Mouse (Mus musculus) limb, embryonic 11.5 days (tissue): Measurements from ENCODE around the gene Vwa5b1. TPM values are rescaled to one million over a fixed set of nuclear protein-coding genes. Genes with fewer than 3 reads are reported as not detected.

Experiments used
- ATAC-seq: fragments of 200-750 bp; cut with Nextera tagmentation; 2 replicates; pipeline ENCODE4 v1.8.0; 2017; ENCODE audit warnings: low read depth; ENCODE audit not compliant: insufficient number of reproducible peaks, low FRiP score, low TSS enrichment
- DNase-seq: peaks from one replicate; pipeline ENCODE4 v3.0.0-alpha.2; 2015; ENCODE audit warnings: low spot score
- H3K27ac ChIP-seq: fragments of 300-500 bp; sonication (generic); replicated peaks from 2 replicates; pipeline ENCODE4 v1.5.1; 2014; ENCODE audit warnings: low read depth, mild to moderate bottlenecking, low read length
- H3K27me3 ChIP-seq: fragments of 300-500 bp; sonication (generic); 2 replicates; pipeline ENCODE4 v1.6.1; 2014; ENCODE audit warnings: mild to moderate bottlenecking, low read length, mixed read lengths; ENCODE audit not compliant: control insufficient read depth, insufficient read depth
- H3K36me3 ChIP-seq: fragments of 300-500 bp; sonication (generic); 2 replicates; pipeline ENCODE4 v1.6.1; 2014; ENCODE audit warnings: mild to moderate bottlenecking, low read length, moderate library complexity, mixed read lengths; ENCODE audit not compliant: control insufficient read depth, insufficient read depth
- H3K4me1 ChIP-seq: fragments of 300-500 bp; sonication (generic); 2 replicates; pipeline ENCODE4 v1.6.1; 2014; ENCODE audit warnings: low read length, mixed read lengths; ENCODE audit not compliant: control insufficient read depth, insufficient read depth
- H3K4me2 ChIP-seq: fragments of 300-500 bp; sonication (generic); 2 replicates; pipeline ENCODE4 v1.6.1; 2014; ENCODE audit warnings: low read depth, mild to moderate bottlenecking, moderate library complexity; ENCODE audit not compliant: severe bottlenecking
- H3K4me3 ChIP-seq: fragments of 300-500 bp; sonication (generic); 2 replicates; pipeline ENCODE4 v1.5.1; 2014; ENCODE audit warnings: low read depth, low read length
- H3K9ac ChIP-seq: fragments of 300-500 bp; sonication (generic); 2 replicates; pipeline ENCODE4 v1.6.1; 2014; ENCODE audit warnings: mild to moderate bottlenecking, low read length
- H3K9me3 ChIP-seq: fragments of 300-500 bp; sonication (generic); 2 replicates; pipeline ENCODE4 v1.6.1; 2016; ENCODE audit warnings: low read length; ENCODE audit not compliant: control insufficient read depth
- WGBS: fragments of 180-500 bp; shearing (Covaris S2); extraction: QIAGEN DNeasy Blood & Tissue Kit; methylation state at CpG from one replicate; pipeline ENCODE4 v1.1.7; 2014; 5-methylcytosine and 5-hydroxymethylcytosine counted together
- polyA plus RNA-seq: library from polyadenylated mRNA; unstranded; fragments of >200 nt; fragmentation: Nextera tagmentation; extraction: Ambion mirVana; gene quantifications from 2 replicates; pipeline ENCODE4 v1.2.1, GENCODE M21; 2014

The Vwa5b1 gene
- polyA plus RNA-seq, 1 experiment from 2014 or later = 0.11 TPM

DNA sequence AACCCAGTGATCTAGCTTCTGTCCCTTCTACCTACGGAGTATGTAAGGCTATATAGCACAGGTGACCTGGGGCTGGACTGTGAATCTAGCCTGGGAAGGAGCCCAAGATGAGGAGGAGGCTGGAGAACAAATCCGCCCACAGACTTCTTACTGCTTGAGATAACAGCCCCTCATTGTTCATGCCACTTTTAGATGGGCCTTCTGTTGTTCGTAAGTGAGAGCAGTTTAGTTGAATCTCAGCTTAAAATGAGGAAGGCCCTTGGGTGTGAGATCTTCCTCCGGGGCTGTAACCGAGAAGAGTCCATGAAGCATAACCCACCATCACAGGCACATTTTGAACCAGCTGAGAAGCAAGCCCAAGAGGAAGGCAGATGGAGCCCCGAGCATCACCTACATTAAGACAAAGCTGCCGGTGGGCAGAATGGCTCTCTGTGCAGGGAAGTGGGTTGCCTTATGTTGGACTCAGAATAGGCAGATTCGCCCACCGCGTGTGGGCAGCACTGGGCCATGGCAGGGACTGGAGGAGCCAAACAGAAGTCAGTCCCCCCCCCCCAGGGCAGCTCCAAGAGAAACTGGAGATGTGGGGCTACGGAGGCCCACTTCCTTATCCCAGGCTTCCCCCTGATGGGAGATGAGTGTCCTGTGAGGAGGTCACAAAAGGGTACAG lies 24.4 kb upstream of the Vwa5b1 start:
- H3K9ac ChIP-seq = no peak overlapping the region
- no peak overlapping the region for H3K4me3 ChIP-seq
- H3K9me3 ChIP-seq = no peaks in the 10 kb centered on the region
- no peak for DNase-seq
- no peak for ATAC-seq
- no peaks in the 10 kb centered on the region for H3K27me3 ChIP-seq
- no peak overlapping the region for H3K4me2 ChIP-seq
- H3K4me1 ChIP-seq = no peaks in the 10 kb centered on the region
- H3K27ac ChIP-seq = no peak overlapping the region
- WGBS = 82% methylated on average over 11 of the region's 11 CpGs
- H3K36me3 ChIP-seq = no peaks in the 10 kb centered on the region

DNA sequence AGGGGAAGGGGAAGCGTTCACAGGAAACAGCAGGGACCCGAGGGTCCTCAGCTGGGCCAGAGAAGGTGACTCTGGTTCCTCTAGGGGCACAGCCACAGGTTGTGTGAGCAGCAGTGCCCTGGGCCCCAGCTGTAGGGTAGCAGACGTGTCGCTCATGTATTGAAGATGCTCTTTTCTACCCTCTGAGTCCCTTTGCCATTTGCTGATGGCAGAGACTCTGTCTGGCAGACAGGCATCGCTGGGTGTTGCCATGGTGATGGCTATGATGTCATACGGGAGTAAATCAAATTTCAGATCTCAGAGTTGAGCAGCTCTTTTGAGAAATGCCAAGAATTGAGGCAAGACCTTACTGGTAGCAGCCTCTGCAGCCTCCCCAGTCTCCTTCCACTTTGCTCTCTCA lies 17.4 kb upstream of the Vwa5b1 start:
- H3K4me2 ChIP-seq = no peak overlapping the region
- 61% methylated on average over 6 of the region's 6 CpGs for WGBS
- H3K9ac ChIP-seq = no peak overlapping the region
- H3K27me3 ChIP-seq = no peaks in the 10 kb centered on the region
- H3K9me3 ChIP-seq = no peaks in the 10 kb centered on the region
- no peaks in the 10 kb centered on the region for H3K36me3 ChIP-seq
- no peak overlapping the region for H3K27ac ChIP-seq
- DNase-seq (no peak), ATAC-seq (no peak)
- H3K4me3 ChIP-seq = no peak overlapping the region
- H3K4me1 ChIP-seq = no peaks in the 10 kb centered on the region

DNA sequence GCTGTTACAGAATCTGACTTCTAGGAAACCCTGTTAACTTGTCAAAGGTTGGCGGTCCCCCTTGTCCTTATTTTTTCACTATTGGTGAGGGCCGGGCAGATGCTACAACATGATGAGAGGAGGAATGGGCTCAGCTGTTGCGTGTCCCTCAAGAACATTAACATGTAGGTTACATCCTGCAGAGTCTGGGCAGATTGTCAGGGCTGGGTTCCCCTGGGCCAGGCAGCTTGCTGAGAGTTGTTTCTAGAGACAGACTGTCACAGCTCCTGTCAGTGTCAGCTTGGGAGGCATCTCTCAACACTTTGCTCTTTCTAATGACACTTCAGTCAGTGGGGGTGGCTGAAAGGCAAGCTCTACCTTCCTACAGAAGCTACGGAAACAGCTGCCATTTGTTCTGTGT lies 16.2 kb upstream of the Vwa5b1 start:
- Histone ChIP-seq H3K4me3 (no peak overlapping the region), H3K27me3 (no peaks in the 10 kb centered on the region), H3K9ac (no peak overlapping the region), H3K36me3 (no peaks in the 10 kb centered on the region), H3K4me2 (no peak overlapping the region), H3K9me3 (no peaks in the 10 kb centered on the region), H3K27ac (no peak overlapping the region), H3K4me1 (no peaks in the 10 kb centered on the region)
- no peak for DNase-seq
- no peak for ATAC-seq
- WGBS = 85% methylated on average over 4 of the region's 4 CpGs

DNA sequence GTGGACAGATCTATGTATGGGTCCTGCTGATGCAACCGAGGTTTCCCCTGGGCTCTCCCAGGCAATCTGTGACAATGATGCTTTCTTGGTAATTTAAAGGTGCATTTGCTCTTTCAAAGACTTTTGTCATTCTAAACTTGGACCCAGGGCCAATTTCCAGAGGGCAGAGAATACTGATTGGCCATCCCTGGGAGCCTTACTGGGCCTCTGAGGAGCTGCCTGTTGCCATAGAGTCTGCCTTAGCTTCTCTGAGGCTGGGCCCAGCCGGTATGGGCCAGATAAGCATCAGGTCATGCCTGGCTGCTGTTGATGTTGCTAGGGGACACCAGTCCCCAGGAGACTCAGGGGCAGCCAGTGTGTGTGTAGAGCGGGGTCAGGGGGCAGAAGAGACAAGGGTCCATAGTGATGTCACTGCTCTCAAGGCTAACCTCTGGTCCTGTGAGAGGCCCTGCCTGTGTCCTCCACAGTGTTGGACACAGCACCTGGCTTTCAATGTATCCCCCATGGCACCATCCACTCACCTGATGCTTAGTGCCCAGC lies 12.5 kb upstream of the Vwa5b1 start:
- H3K4me3 ChIP-seq = no peak overlapping the region
- ATAC-seq (no peak), DNase-seq (no peak)
- 82% methylated on average over 3 of the region's 3 CpGs for WGBS
- H3K4me2 ChIP-seq = no peak overlapping the region
- H3K27me3 ChIP-seq = no peaks in the 10 kb centered on the region
- no peak overlapping the region for H3K9ac ChIP-seq
- H3K9me3 ChIP-seq = no peaks in the 10 kb centered on the region
- no peaks in the 10 kb centered on the region for H3K36me3 ChIP-seq
- no peaks in the 10 kb centered on the region for H3K4me1 ChIP-seq
- H3K27ac ChIP-seq = no peak overlapping the region

DNA sequence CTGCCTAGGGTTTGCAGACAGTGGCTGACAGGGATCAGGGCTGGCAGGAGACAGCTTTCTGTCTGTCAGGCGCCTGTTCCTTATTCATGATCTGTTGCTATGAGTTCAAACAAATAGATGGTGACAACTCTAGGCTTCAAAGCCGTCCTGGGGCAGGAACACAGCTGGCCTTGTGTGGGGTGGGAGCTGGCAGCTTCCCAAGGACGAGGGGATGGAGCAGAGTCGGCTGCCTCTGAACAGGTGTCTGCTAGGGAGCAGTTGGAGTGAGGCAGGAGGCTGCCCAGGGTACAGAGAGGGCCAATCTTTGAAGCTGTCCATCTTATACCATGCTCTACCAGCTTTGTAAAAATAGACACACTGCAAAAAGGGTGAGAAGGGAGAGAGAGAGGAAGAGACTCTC lies 6.6 kb upstream of the Vwa5b1 start:
- no peaks in the 10 kb centered on the region for H3K27me3 ChIP-seq
- no peaks in the 10 kb centered on the region for H3K9me3 ChIP-seq
- H3K4me3 ChIP-seq = no peak overlapping the region
- no peaks in the 10 kb centered on the region for H3K36me3 ChIP-seq
- H3K4me2 ChIP-seq = no peak overlapping the region
- ATAC-seq (no peak), DNase-seq (no peak)
- no peaks in the 10 kb centered on the region for H3K4me1 ChIP-seq
- WGBS = 25% methylated on average over 4 of the region's 4 CpGs
- H3K27ac ChIP-seq = no peak overlapping the region
- no peak overlapping the region for H3K9ac ChIP-seq

DNA sequence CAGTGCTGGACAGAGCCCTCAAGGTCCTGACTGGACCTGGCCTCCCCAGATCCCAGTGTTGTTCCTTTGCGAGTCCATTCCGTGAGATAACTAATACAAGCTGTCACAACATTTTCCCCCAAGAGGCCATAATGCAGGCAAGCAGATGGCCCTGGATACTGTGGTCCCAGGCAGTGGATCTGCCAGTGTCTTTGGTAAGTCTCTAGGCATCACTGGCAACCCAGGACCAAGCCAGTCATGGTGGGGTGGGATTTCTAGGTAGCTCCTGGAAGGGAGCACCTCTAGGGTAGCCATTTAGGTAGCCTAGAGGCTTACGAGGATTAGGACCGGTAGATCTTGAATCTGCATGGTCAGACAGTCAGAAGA lies 445 bp upstream of the Vwa5b1 start:
- DNase-seq = no peak
- Histone ChIP-seq H3K4me1 (0 out of 2 replicates have a peak, but pooled peaks cover 6% of the 10 kb centered on the region), H3K36me3 (no peaks in the 10 kb centered on the region), H3K9ac (no peak overlapping the region; the same call in 1 of the 2 replicates), H3K27me3 (no peaks in the 10 kb centered on the region), H3K4me2 (no peak overlapping the region), H3K9me3 (no peaks in the 10 kb centered on the region), H3K4me3 (no peak overlapping the region), H3K27ac (no peak overlapping the region)
- ATAC-seq = no peak
- WGBS = 43% methylated on average over 4 of the region's 4 CpGs

DNA sequence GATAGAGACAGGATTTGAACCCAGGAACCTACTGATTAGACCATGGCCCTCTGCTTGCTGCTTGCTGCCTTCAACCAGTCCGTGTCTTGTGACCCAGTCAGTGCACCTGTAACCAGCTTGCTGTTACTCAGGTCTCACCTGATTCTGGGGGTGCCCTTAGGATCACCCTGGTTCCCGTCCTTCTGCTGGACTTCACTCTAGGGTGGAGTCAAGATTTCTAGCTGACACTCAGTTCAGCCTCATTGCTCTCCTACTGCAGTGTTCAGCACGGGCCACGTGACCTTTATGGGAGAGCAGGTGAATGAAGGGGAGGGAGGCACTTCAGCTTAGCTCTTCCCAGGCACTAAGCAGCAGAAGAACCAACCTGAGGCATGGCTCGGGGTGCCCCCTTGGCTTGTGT lies 7.4 kb downstream of the Vwa5b1 start:
- Histone ChIP-seq H3K4me1 (no peaks in the 10 kb centered on the region; the same call in 1 of the 2 replicates), H3K9me3 (no peaks in the 10 kb centered on the region), H3K27ac (no peak overlapping the region), H3K36me3 (no peaks in the 10 kb centered on the region), H3K27me3 (no peaks in the 10 kb centered on the region), H3K4me2 (no peak overlapping the region), H3K4me3 (no peak overlapping the region), H3K9ac (no peak overlapping the region)
- WGBS = 70% methylated on average over 5 of the region's 5 CpGs
- ATAC-seq (no peak), DNase-seq (no peak)

DNA sequence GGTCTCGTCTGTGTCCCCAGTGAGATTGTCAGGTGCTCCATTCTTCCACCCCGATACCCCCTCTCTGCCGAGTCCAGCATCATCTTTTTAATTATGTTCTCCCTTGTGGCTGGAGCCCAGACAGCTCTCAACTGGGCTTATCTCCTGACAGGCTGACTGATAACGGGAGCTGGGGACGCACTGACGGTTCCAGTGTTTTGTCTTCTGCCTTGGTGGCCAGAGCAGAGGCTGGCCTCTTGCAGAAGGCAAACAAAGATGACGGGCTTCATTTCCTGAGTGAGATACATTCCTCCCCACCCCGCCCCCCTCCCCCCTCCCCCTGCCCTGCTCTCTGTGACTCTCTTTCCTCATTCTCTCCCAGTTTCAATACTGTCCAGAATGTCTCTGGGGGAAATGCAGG lies 21.2 kb downstream of the Vwa5b1 start:
- Histone ChIP-seq H3K36me3 (no peaks in the 10 kb centered on the region), H3K9ac (no peak overlapping the region), H3K4me2 (no peak overlapping the region), H3K27ac (no peak overlapping the region), H3K4me3 (no peak overlapping the region), H3K9me3 (no peaks in the 10 kb centered on the region), H3K27me3 (no peaks in the 10 kb centered on the region), H3K4me1 (no peaks in the 10 kb centered on the region)
- WGBS = 14% methylated on average over 8 of the region's 8 CpGs
- no peak for ATAC-seq
- DNase-seq = no peak

DNA sequence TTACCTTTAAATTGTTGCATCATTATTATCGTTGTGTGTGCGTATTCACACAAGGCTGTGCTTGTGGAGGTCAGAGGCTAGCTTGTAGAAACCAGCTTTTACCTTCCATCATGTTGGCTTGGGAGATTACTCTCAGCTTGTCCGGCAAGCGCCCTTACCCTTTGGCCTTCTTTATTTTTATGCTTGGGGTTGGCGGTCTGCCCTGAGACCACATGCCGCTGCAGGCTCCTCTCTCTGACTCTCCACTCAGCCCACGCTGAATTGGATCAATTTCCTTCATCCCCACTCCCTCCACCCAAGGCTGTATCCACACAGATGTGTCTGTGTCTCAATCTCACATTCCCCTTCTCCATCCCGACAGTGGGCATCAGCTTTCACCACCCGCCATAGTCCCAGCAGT lies 33.8 kb downstream of the Vwa5b1 start:
- Histone ChIP-seq H3K27me3 (no peaks in the 10 kb centered on the region), H3K9me3 (no peaks in the 10 kb centered on the region), H3K9ac (no peak overlapping the region), H3K36me3 (no peaks in the 10 kb centered on the region), H3K4me1 (no peaks in the 10 kb centered on the region), H3K4me3 (no peak overlapping the region), H3K4me2 (no peak overlapping the region), H3K27ac (no peak overlapping the region)
- WGBS = 79% methylated on average over 9 of the region's 9 CpGs
- ATAC-seq = no peak
- no peak for DNase-seq
